Mouse (Mus musculus) R1 (cell line): Measurements from ENCODE around the gene Zbtb8os.
A peak's percentile ranks its signal among the peaks of the same experiment; 100 is the strongest.

Experiments
- DNase-seq: peaks from one replicate; pipeline ENCODE4 v3.0.0-alpha.2; 2018; ENCODE audit warnings: low read depth, low spot score

Zbtb8os gene

DNA sequence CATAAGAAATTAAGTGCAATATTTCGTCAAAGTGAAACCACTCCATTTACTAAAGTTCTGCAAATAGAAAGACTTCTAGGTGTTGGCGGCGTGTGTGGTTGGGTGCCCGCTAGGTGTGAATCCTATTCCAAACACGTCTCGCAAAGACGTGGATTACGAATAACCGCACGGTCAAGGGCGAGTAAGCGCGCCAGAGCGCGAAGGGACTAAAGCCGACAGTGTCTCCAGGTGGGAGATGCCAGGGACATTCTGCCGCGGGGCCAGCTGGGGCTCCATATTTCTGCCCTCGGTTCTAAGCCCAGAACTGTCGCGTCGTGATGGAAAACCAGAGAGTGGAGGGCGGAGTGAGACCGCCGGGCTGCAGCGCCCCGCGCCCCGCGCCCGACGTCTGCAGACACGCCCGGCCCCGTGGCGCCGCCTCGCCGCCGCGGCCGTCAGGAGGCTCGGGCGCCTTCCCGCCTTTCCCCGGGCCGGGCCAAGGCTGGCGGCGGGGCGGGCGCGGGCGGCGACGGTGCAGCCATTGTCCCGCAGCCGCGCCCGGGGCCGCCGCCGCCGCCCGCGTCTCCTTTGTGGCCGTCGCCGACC lies 41.6 kb downstream of the Zbtb8os start:
- peak; percentile 70 for DNase-seq

DNA sequence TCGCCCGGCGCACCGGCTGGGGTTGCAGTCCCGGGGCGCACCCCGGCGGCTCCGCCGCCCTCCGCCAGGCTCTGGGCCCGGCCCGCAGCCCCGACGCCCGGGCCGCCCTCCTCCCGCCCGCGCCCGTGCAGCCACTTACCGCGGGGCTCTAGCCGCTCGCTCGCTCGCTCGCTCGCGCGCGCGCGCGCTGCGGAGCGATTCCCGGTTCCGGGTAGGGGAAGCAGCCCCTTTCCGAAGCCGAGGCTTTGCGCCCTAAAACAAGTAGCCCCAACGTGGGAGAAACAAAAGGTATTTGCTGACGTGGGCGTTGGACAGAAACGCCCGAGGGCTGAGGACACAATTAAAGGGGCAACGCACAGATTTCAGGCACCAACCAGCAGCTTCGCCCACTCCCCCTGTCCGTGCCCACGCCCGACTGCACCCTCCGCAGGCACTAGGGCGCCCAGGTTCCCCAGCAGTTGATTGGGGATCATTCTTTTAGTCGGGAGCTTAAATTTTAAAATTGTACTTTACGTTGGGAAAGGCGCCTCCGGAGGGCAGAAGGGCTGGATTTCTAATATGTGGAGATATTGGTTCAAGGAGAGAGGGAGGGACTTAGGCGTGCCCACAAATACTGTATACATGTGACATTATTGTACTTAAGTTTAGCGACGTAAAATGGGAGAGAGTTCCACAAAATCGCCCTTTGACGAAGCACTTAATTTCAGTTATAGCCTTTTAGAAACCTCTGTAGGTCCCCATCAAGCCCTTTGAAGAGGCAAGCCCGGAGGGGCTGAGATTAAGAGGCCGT lies 42.3 kb downstream of the Zbtb8os start, which contains the start of gene Zbtb8a:
Zbtb8a (minus strand) TSS at position 516 of the 790 bp plus-strand sequence.
- peak; percentile 83 for DNase-seq

DNA sequence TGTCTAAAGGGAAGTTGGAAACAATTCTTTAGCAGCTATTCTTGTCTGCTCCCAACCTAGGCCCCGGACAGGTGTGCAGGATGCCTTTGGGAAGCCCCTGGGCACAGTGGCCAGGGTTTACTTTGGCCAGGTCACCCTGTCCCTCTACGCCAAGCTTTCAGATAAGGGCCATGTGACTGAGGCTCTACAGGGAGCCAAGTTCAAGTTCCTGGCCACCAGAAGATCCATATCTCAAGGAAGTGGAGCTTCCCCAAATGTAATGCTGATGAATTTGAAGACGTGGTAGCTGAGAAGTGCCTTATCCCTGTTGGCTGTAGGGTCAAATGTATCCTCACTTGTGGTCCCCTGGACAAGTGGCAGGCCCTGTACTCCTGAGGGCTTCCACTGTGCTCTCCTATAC lies 44.3 kb downstream of the Zbtb8os start:
- DNase-seq: no peak

GRCm38 (mm10) chr4:129381148-129381547 lies 45.7 kb downstream of the Zbtb8os start:
- DNase-seq: peak; percentile 93

GRCm38 (mm10) chr4:129382029-129382428 lies 46.5 kb downstream of the Zbtb8os start:
- DNase-seq: peak; percentile 96

GRCm38 (mm10) chr4:129382488-129382887 lies 47.0 kb downstream of the Zbtb8os start:
- DNase-seq: no peak

DNA sequence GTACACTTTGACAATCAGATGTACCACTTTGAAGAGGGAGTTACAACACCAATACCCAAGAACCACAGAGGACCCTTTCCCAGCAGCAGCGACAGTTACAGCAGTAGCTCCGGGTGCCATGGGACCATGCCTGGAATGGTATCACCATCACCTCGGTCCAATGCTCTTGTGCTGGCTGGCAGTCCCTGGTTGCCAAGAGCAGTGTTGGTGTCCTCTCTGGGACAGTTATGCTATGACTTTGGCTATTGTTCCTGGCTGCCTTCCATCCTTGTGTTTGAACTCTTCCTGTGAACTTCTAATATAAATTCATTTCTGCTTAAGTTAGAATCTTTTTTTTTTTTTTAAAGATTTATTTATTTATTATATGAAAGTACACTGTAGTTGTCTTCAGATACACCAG lies 48.1 kb downstream of the Zbtb8os start:
- DNase-seq: no peak

DNA sequence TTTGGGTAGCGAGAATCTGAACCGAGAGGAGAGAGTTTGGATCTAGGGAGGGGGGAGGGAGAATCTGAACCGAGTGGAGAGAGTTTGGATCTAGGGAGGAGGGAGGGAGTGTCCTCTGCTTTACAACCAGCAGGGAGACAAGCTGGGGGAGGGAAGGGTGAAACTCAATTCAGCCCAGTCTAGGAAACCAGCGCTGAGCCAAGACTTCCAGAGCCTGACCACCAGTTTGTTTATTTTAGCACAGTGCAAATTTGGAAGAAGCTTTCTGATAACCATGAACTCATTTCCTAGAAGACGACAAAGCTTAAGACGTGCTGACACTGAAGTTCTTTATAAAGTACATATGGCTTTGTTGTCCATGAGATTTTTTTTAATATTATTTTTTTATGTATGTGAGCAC lies 48.9 kb downstream of the Zbtb8os start:
- DNase-seq: no peak

- DNase-seq: no peak
Observed at GRCm38 (mm10) chr4:129385685-129386084, 50.2 kb downstream of the Zbtb8os start.

- DNase-seq: no peak
Observed at GRCm38 (mm10) chr4:129386269-129386946, 50.9 kb downstream of the Zbtb8os start.

GRCm38 (mm10) chr4:129386989-129387388 lies 51.5 kb downstream of the Zbtb8os start:
- no peak for DNase-seq

GRCm38 (mm10) chr4:129388404-129388803 lies 52.9 kb downstream of the Zbtb8os start:
- peak; percentile 61 for DNase-seq

- no peak for DNase-seq
Observed at GRCm38 (mm10) chr4:129390216-129390743, 54.8 kb downstream of the Zbtb8os start.

DNA sequence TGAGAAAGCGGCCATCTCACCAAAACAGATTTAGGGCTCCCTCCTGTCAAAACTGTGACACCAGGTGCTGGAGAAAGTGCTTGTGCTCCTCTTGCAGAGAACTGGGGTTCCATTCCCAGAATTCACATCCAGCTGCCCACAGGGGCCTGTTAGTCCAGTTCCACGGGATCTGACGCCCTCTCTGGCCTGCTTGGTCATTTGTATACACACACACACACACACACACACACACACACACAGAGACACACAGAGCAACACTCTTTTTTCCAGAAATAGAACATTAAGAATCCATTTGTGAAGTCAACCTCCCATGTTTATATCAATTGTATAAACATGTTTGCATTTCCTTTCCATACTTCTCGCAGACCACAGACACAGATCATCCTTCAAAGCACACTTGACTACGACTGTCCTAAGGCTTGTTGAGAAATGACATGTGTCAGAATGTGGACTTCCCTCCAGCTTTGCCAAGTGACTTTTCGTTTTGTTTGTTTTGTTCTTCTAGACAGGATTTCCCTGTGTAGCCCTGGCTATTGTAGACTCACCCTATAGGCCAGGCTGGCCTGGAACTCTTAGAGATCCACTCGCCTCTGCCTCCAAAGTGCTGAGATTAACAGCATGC lies 55.6 kb downstream of the Zbtb8os start:
- DNase-seq: no peak

DNA sequence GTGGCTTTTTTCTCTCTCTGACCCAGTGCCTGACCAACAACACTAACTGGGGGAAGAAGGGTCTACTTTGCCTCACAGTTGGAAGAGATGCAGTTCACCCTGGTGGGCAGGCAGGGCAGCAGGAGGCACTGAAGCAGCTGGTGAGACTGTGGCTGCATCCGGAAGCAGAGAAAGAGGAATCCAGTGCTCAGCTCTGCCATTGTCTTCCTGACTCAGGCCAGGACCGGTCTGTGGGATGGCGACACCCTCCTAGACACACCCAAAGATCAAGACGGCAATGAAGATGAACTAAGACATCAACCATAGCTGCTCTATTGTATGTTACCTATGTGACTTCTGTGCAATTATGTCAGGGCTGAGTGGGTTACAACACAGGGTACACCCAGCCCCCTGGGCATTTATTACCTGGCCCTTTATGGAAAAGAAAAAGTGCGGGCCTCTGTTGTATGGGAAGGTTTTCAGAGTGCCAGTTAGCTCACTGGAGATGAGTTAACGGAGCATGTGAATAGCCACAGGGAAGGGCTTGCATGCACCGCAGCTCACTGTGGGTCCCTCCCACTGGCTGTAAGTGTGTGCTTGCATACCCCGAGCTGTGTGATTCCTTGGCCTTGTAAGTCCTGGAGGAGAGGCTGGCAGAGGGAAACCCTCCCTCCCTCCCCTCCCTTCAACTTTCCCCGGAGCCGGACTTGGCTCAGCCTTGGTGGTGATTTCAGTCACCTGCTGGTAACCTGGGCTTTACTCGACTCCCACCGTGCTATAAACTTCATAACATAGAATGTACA lies 58.8 kb downstream of the Zbtb8os start:
- peak; percentile 84 for DNase-seq

GRCm38 (mm10) chr4:129396960-129397359 lies 61.5 kb downstream of the Zbtb8os start:
- no peak for DNase-seq

GRCm38 (mm10) chr4:129399813-129400212 lies 64.3 kb downstream of the Zbtb8os start:
- DNase-seq: peak; percentile 69
